Mouse (Mus musculus) small intestine, adult 2 months (tissue): Measurements from ENCODE around the gene Ppp2r2c.

Experiments used
- CTCF ChIP-seq: fragments of 200-500 bp; IDR thresholded peaks from 2 replicates; pipeline ENCODE4 v1.5.1; 2012; ENCODE audit warnings: low read depth, mild to moderate bottlenecking, control low read depth, inconsistent platforms, low read length, moderate library complexity, mixed read lengths; ENCODE audit not compliant: insufficient replicate concordance, insufficient read length; ENCODE audit errors: extremely low read depth
- POLR2A ChIP-seq: fragments of 200-500 bp; IDR thresholded peaks from 2 replicates; pipeline ENCODE4 v1.6.1; 2012; ENCODE audit warnings: low read depth, mild to moderate bottlenecking, control low read depth, inconsistent platforms, low read length, moderate library complexity

- TF ChIP-seq POLR2A, result no peak
- no peak for TF ChIP-seq CTCF
Observed at GRCm38 (mm10) chr5:36844490-36844889, 23.8 kb upstream of the Ppp2r2c start.
